Mouse (Mus musculus) liver, embryonic 12.5 days (tissue): ENCODE measurements at regions not wholly inside any gene's neighbourhood (a gene's known extent, or its start where the extent isn't known, plus 50 kb on each side); places are given as distances from the start of the nearest gene placed in this dataset.

ENCODE experiments used
- ATAC-seq: fragments of 200-750 bp; cut with Nextera tagmentation; 2 replicates; pipeline ENCODE4 v1.8.0; 2017; ENCODE audit warnings: moderate number of reproducible peaks, mild to moderate bottlenecking, moderate library complexity
- H3K27ac ChIP-seq: fragments of 300-500 bp; sonication (generic); 2 replicates; pipeline ENCODE4 v1.5.1; 2016; ENCODE audit warnings: mild to moderate bottlenecking
- H3K27me3 ChIP-seq: fragments of 300-500 bp; sonication (generic); replicated peaks from 2 replicates; pipeline ENCODE4 v1.6.1; 2016; ENCODE audit warnings: mild to moderate bottlenecking, moderate library complexity
- H3K36me3 ChIP-seq: fragments of 300-500 bp; sonication (generic); 2 replicates; pipeline ENCODE4 v1.6.1; 2016; ENCODE audit warnings: mild to moderate bottlenecking, moderate library complexity
- H3K4me1 ChIP-seq: fragments of 300-500 bp; sonication (generic); 2 replicates; pipeline ENCODE4 v1.6.1; 2016
- H3K4me2 ChIP-seq: fragments of 300-500 bp; sonication (generic); 2 replicates; pipeline ENCODE4 v1.6.1; 2016; ENCODE audit warnings: mild to moderate bottlenecking, moderate library complexity
- H3K4me3 ChIP-seq: fragments of 300-500 bp; sonication (generic); 2 replicates; pipeline ENCODE4 v1.5.1; 2016; ENCODE audit warnings: mild to moderate bottlenecking, moderate library complexity
- H3K9ac ChIP-seq: fragments of 300-500 bp; sonication (generic); 2 replicates; pipeline ENCODE4 v1.6.1; 2016; ENCODE audit warnings: mild to moderate bottlenecking, moderate library complexity
- H3K9me3 ChIP-seq: fragments of 300-500 bp; sonication (generic); replicated peaks from 2 replicates; pipeline ENCODE4 v1.6.1; 2016; ENCODE audit warnings: mild to moderate bottlenecking, moderate library complexity
- WGBS: fragments of 180-500 bp; shearing (Covaris S2); methylation state at CpG from one replicate; pipeline ENCODE4 v1.1.7; 2016; ENCODE audit not compliant: insufficient replicate concordance; 5-methylcytosine and 5-hydroxymethylcytosine counted together

GRCm38 (mm10) chr10:95054869-95055268 is 110.2 kb upstream of the Plxnc1 start:
- Histone ChIP-seq H3K27me3 (no peaks in the 10 kb centered on the region), H3K9me3 (no peaks in the 10 kb centered on the region), H3K36me3 (no peaks in the 10 kb centered on the region), H3K9ac (no peak overlapping the region), H3K4me1 (no peaks in the 10 kb centered on the region), H3K4me3 (no peak overlapping the region), H3K4me2 (no peak overlapping the region), H3K27ac (no peak overlapping the region)
- 70% methylated on average over 3 of the region's 3 CpGs for WGBS
- no peak for ATAC-seq

GRCm38 (mm10) chr10:95048790-95049189 is 104.2 kb upstream of the Plxnc1 start:
- Histone ChIP-seq H3K27me3 (no peaks in the 10 kb centered on the region), H3K4me1 (no peaks in the 10 kb centered on the region), H3K4me3 (no peak overlapping the region), H3K36me3 (no peaks in the 10 kb centered on the region), H3K9me3 (no peaks in the 10 kb centered on the region), H3K4me2 (no peak overlapping the region), H3K27ac (no peak overlapping the region), H3K9ac (no peak overlapping the region)
- no peak for ATAC-seq
- WGBS: 69% methylated on average over 5 of the region's 5 CpGs

GRCm38 (mm10) chr10:95043978-95044377 is 99.3 kb upstream of the Plxnc1 start:
- H3K4me1 ChIP-seq: no peaks in the 10 kb centered on the region
- H3K27ac ChIP-seq: no peak overlapping the region
- 49% methylated on average over 7 of the region's 7 CpGs for WGBS
- no peaks in the 10 kb centered on the region for H3K36me3 ChIP-seq
- H3K9me3 ChIP-seq: no peaks in the 10 kb centered on the region
- ATAC-seq: no peak
- H3K4me3 ChIP-seq: no peak overlapping the region
- H3K27me3 ChIP-seq: 0 out of 2 replicates have a peak, but pooled peaks cover 3% of the 10 kb centered on the region
- no peak overlapping the region for H3K9ac ChIP-seq
- H3K4me2 ChIP-seq: no peak overlapping the region

DNA sequence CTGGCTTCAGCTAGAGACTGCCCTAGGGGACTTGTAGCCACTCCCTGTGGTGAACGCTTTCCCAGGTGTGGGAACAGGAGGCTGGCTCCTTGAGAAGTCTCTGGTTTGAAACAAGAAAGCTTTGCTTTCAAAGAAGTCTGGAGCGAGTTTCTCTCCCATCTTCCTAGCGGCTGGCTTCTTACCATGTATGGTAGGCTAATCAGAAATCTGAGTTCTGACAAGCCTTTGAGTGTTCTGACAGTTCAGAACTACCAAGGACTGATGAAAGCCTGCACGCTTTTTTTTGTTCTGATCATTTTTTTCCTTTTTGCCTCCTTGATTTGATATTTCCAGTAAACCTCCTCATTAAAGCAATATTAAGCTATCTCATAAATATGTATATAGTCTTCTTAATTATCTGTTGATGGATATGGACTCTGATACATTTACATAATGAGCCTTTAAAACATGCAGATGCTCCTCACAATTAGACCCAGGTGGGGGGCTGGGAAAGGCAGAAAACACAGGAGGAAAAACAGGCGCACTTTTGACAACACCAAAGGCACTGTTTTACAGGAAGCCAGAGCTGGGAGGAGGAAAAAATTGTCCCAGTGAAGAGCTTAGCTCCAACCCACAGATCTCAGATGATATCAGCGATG is 95.7 kb upstream of the Plxnc1 start:
- WGBS: 55% methylated on average over 6 of the region's 6 CpGs
- Histone ChIP-seq H3K27me3 (0 out of 2 replicates have a peak, but pooled peaks cover 3% of the 10 kb centered on the region), H3K36me3 (no peaks in the 10 kb centered on the region), H3K4me2 (no peak overlapping the region), H3K27ac (no peak overlapping the region), H3K4me1 (no peaks in the 10 kb centered on the region), H3K4me3 (no peak overlapping the region), H3K9ac (no peak overlapping the region), H3K9me3 (no peaks in the 10 kb centered on the region)
- ATAC-seq: no peak

DNA sequence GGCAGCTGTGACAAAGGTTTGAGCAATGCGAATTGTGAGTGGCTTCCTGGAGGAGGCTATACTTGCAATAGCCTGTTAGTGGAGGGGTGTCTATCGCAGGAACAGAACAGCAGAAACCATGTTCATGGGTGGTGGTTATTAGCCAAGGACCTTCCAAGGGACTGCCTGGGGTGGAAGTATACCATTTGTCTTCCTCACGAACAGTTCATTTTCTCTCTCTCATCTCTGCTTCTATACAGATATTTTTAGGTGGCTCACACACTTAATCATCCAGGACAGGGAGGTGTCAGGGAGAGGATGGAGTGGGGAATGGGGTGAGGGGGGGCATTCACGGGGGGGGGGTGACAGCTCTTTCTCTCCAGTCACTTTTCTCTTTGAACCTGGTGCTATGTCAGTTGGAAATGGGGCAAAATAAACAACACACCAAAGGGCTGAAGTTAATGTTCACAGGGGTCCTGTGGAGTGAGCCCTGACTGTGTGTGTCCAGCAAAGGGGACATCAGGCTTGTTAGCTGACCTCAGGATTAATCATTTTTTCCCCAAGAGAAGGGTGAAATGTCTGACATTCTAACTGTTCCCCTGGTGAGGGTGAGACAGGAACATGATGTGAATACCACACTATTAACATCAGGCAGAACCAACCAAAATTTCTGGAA is 91.5 kb upstream of the Plxnc1 start:
- Histone ChIP-seq H3K27me3 (0 out of 2 replicates have a peak, but pooled peaks cover 3% of the 10 kb centered on the region), H3K4me3 (no peak overlapping the region), H3K27ac (no peak overlapping the region), H3K36me3 (no peaks in the 10 kb centered on the region), H3K4me1 (no peaks in the 10 kb centered on the region), H3K4me2 (no peak overlapping the region), H3K9me3 (no peaks in the 10 kb centered on the region), H3K9ac (no peak overlapping the region)
- 51% methylated on average over 4 of the region's 4 CpGs for WGBS
- no peak for ATAC-seq

DNA sequence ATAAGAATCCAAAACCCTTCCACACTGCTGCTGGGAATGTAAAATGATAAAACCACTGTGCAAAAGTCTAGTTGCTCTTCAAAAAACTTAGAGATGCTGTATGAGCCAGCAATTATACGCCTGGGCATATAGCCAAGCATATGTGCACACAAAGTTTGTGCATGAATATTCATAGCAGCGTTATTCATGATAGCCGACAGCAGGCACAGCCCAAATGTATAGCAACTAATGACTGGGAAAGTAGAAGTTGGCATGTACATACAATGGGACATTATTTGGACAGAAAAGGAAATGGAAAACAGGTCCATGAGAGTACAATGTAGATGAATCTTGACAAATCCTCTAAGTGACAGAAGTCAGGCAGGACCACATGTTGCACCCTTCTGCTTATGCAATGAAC is 90.7 kb upstream of the Plxnc1 start:
- WGBS: 70% methylated on average over 3 of the region's 3 CpGs
- Histone ChIP-seq H3K27ac (no peak overlapping the region), H3K36me3 (no peaks in the 10 kb centered on the region), H3K9me3 (no peaks in the 10 kb centered on the region), H3K27me3 (0 out of 2 replicates have a peak, but pooled peaks cover 3% of the 10 kb centered on the region), H3K9ac (no peak overlapping the region), H3K4me2 (no peak overlapping the region), H3K4me3 (no peak overlapping the region), H3K4me1 (no peaks in the 10 kb centered on the region)
- no peak for ATAC-seq

DNA sequence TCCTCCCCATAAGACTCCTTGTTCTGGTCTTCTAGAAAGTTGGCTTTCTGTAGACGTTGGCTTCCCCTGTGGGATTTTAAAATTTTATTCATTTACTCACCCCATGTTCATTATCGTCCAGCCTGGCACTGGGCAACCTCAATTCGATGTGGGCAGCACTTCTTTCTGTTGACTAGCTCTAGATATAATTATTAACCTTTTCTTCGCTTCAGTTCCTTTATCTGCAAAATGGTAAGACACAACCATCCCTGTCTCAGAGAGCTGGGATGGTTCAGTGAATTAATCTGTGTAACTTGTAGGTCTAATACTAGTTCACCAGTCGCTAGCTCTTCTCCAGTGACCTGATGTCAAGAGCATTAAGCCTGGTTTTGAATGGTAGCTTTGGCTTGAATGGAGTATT is 89.9 kb upstream of the Plxnc1 start:
- Histone ChIP-seq H3K4me3 (no peak overlapping the region), H3K36me3 (no peaks in the 10 kb centered on the region), H3K4me1 (no peaks in the 10 kb centered on the region), H3K9ac (no peak overlapping the region), H3K27me3 (no peaks in the 10 kb centered on the region), H3K27ac (no peak overlapping the region), H3K4me2 (no peak overlapping the region), H3K9me3 (no peaks in the 10 kb centered on the region)
- no peak for ATAC-seq
- 59% methylated on average over 5 of the region's 5 CpGs for WGBS

GRCm38 (mm10) chr10:95032760-95033716 is 88.4 kb upstream of the Plxnc1 start:
- 62% methylated on average over 14 of the region's 14 CpGs for WGBS
- Histone ChIP-seq H3K36me3 (no peaks in the 10 kb centered on the region), H3K9ac (no peak overlapping the region), H3K4me1 (no peaks in the 10 kb centered on the region), H3K27ac (no peak overlapping the region), H3K4me2 (no peak overlapping the region), H3K27me3 (no peaks in the 10 kb centered on the region), H3K4me3 (no peak overlapping the region), H3K9me3 (no peaks in the 10 kb centered on the region)
- ATAC-seq: no peak

DNA sequence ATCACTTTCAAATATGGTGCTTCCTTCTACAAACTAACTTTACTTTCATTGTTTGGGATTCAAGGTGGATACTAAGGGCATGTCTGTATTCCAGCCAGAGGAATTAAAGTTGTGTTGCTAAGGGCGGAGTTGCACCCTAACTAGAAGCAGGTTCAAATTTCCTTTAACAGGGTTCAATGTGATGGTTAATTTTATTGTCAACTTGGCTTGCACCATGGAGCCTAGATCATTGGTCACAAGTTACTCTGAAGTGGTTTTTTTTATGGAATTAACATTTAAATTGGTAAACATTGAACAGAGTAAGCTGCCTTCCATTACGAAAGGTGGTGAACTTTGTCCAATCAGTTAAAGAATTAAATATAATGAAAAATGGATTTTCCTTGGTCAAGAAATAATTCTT is 86.7 kb upstream of the Plxnc1 start:
- no peak overlapping the region for H3K9ac ChIP-seq
- no peaks in the 10 kb centered on the region for H3K27me3 ChIP-seq
- no peaks in the 10 kb centered on the region for H3K36me3 ChIP-seq
- no peaks in the 10 kb centered on the region for H3K9me3 ChIP-seq
- H3K27ac ChIP-seq: no peak overlapping the region
- no peak overlapping the region for H3K4me3 ChIP-seq
- no peak for ATAC-seq
- 72% methylated on average over 2 of the region's 2 CpGs for WGBS
- H3K4me1 ChIP-seq: no peaks in the 10 kb centered on the region
- no peak overlapping the region for H3K4me2 ChIP-seq

- no peaks in the 10 kb centered on the region for H3K36me3 ChIP-seq
- no peak for ATAC-seq
Observed at GRCm38 (mm10) chr10:95030801-95031200, 86.2 kb upstream of the Plxnc1 start.

GRCm38 (mm10) chr10:95029554-95029953 is 84.9 kb upstream of the Plxnc1 start:
- no peak overlapping the region for H3K4me2 ChIP-seq
- H3K36me3 ChIP-seq: no peaks in the 10 kb centered on the region
- WGBS: 65% methylated on average over 3 of the region's 3 CpGs
- no peak for ATAC-seq
- H3K9me3 ChIP-seq: no peaks in the 10 kb centered on the region
- H3K27me3 ChIP-seq: no peaks in the 10 kb centered on the region
- H3K9ac ChIP-seq: no peak overlapping the region
- H3K4me3 ChIP-seq: no peak overlapping the region
- H3K27ac ChIP-seq: no peak overlapping the region
- H3K4me1 ChIP-seq: no peaks in the 10 kb centered on the region

More at GRCm38 (mm10) chr10:95030801-95031200, 86.2 kb upstream of the Plxnc1 start:
- Histone ChIP-seq H3K4me2 (no peak overlapping the region), H3K27me3 (no peaks in the 10 kb centered on the region), H3K4me1 (no peaks in the 10 kb centered on the region), H3K9me3 (no peaks in the 10 kb centered on the region), H3K27ac (no peak overlapping the region), H3K4me3 (no peak overlapping the region), H3K9ac (no peak overlapping the region)
- 69% methylated on average over 5 of the region's 5 CpGs for WGBS
